Mouse (Mus musculus) cerebellum, postnatal 36 days (tissue): ENCODE measurements around the gene Naip1.
"Not testable (repeated sequence)": the region's sequence is repeated elsewhere in the genome, so short reads cannot be mapped to it uniquely, and the experiment has no call there.

Source experiments
- DNase-seq, 2 experiments: peaks; one replicate each; pipeline ENCODE4 v3.0.0; 2021 to 2022; ENCODE audit warnings: mixed read lengths in 2 of 2

Naip1 gene

GRCm38 (mm10) chr13:100391021-100391420 is 61.6 kb downstream of the Naip1 start:
- DNase-seq, result not testable (repeated sequence)

DNA sequence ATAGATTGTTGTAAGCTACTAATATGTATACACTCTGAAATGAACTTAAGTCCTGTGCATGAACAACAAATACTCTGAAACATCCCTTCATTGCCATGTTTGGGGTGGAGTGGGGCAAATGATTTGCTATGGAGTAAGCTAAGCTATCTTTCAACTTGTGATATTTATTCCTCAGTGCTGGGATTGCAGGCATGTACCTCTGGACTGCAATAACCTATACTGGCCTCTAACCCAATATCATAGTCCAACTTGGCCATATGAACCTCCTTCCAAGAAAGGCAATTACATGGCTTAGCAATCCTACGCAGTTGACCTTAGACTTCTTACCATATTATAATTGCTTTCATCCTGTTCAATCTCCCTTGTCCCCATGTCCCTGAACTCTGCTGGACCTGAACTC is 82.1 kb downstream of the Naip1 start:
- no peak for DNase-seq
